Mouse (Mus musculus) lung, embryonic 14.5 days (tissue): ENCODE data around the gene Runx1. TPM values are rescaled to one million over a fixed set of nuclear protein-coding genes. Genes with fewer than 3 reads are reported as not detected.

Source experiments
- ATAC-seq: fragments of 200-750 bp; cut with Nextera tagmentation; 2 replicates; pipeline ENCODE4 v1.8.0; 2017; ENCODE audit warnings: mild to moderate bottlenecking, moderate TSS enrichment, moderate library complexity; ENCODE audit not compliant: insufficient read depth
- DNase-seq: peaks from one replicate; pipeline ENCODE4 v3.0.0-alpha.2; 2015
- H3K27ac ChIP-seq: fragments of 300-500 bp; sonication (generic); 2 replicates; pipeline ENCODE4 v1.5.1; 2014; ENCODE audit warnings: low read depth, mild to moderate bottlenecking, moderate library complexity
- H3K27me3 ChIP-seq: fragments of 300-500 bp; sonication (generic); 2 replicates; pipeline ENCODE4 v1.6.1; 2014; ENCODE audit warnings: low read length, control low read depth; ENCODE audit not compliant: insufficient read depth
- H3K36me3 ChIP-seq: fragments of 300-500 bp; sonication (generic); 2 replicates; pipeline ENCODE4 v1.6.1; 2014; ENCODE audit warnings: control low read depth; ENCODE audit not compliant: insufficient read depth
- H3K4me1 ChIP-seq: fragments of 300-500 bp; sonication (generic); 2 replicates; pipeline ENCODE4 v1.6.1; 2014; ENCODE audit warnings: antibody characterized with exemption, control low read depth; ENCODE audit not compliant: insufficient read depth
- H3K4me2 ChIP-seq: fragments of 300-500 bp; sonication (generic); 2 replicates; pipeline ENCODE4 v1.6.1; 2014; ENCODE audit warnings: mild to moderate bottlenecking
- H3K4me3 ChIP-seq: fragments of 300-500 bp; sonication (generic); 2 replicates; pipeline ENCODE4 v1.5.1; 2014; ENCODE audit warnings: low read depth, low read length
- H3K9ac ChIP-seq: fragments of 300-500 bp; sonication (generic); 2 replicates; pipeline ENCODE4 v1.6.1; 2014
- H3K9me3 ChIP-seq: fragments of 300-500 bp; sonication (generic); 2 replicates; pipeline ENCODE4 v1.6.1; 2016; ENCODE audit warnings: low read depth, low read length, control low read depth
- CTCF ChIP-seq: IDR thresholded peaks from 2 replicates; pipeline ENCODE4 v1.5.1; 2016; ENCODE audit warnings: antibody characterized with exemption, low read depth
- WGBS: fragments of 180-500 bp; shearing (Covaris S2); extraction: QIAGEN DNeasy Blood & Tissue Kit; methylation state at CpG from one replicate; pipeline ENCODE4 v1.1.7; 2014; 5-methylcytosine and 5-hydroxymethylcytosine counted together
- polyA plus RNA-seq: library from polyadenylated mRNA; unstranded; fragments of >200 nt; fragmentation: Nextera tagmentation; extraction: Ambion mirVana; gene quantifications from 2 replicates; pipeline ENCODE4 v1.2.1, GENCODE M21; 2014

The Runx1 gene
- polyA plus RNA-seq, 1 experiment from 2014 or later = 10.8 TPM

- Histone ChIP-seq H3K9me3 (no peaks in the 10 kb centered on the region), H3K4me1 (peaks cover 9% of the 10 kb centered on the region), H3K27ac (no peak overlapping the region), H3K36me3 (no peaks in the 10 kb centered on the region), H3K9ac (no peak overlapping the region), H3K4me2 (no peak overlapping the region), H3K27me3 (no peaks in the 10 kb centered on the region; the same call in 1 of the 2 replicates), H3K4me3 (no peak overlapping the region)
- 24% methylated on average over 15 of the region's 15 CpGs for WGBS
- DNase-seq = peak; percentile 48
- ATAC-seq = peak; percentile 38
- TF ChIP-seq CTCF = no peak
These were observed 110.1 kb downstream of the Runx1 start for GRCm38 (mm10) chr16:92715599-92716483.

DNA sequence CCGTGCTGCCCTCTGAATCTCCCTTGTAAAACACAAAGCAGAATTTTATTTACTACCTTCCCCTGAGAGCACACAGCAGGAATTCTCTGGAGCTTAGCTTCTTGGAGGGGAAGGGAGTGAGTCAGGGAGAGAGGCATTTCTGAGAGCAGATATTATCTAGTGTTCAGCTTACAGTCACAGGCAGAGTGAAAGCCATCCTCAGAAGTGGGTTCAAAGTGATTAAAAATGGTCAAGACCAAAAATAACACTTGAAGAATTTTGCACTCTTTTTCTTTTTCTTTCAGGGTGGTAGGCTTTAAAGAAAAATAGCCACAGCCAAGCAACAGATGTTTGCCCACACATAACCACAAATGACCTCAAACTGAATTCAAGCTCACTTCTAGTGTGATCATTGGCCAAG, 115.8 kb downstream of the Runx1 start:
- Histone ChIP-seq H3K4me3 (no peak overlapping the region), H3K4me1 (0 out of 2 replicates have a peak, but pooled peaks cover 2% of the 10 kb centered on the region), H3K27ac (no peak overlapping the region), H3K27me3 (no peaks in the 10 kb centered on the region), H3K4me2 (no peak overlapping the region), H3K9ac (no peak overlapping the region), H3K36me3 (no peaks in the 10 kb centered on the region), H3K9me3 (no peaks in the 10 kb centered on the region)
- 43% methylated on average over 1 of the region's 1 CpGs for WGBS
- DNase-seq (no peak), ATAC-seq (no peak)
- no peak for TF ChIP-seq CTCF

DNA sequence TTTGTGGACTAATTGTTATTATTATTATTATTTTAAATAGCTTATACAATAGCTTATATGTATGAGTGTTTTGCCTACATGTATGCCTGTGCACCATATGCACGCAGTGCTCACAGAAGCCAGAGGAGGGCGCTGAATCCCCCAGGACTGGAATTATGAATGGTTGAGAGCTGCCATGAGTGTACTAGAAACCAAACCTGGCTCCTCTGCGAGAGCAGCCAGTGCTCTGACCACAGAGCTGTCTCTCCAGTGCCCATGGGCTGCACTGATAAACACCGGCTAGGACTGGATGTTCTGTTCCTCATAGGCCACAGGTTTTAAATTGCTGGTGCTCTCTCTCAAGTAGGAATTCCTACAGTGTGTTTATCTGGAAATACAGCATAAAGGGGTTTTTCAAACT, 117.2 kb downstream of the Runx1 start:
- ATAC-seq (no peak), DNase-seq (no peak)
- Histone ChIP-seq H3K36me3 (no peaks in the 10 kb centered on the region), H3K9me3 (no peaks in the 10 kb centered on the region), H3K27ac (no peak overlapping the region), H3K9ac (no peak overlapping the region), H3K4me2 (no peak overlapping the region), H3K4me1 (0 out of 2 replicates have a peak, but pooled peaks cover 3% of the 10 kb centered on the region), H3K4me3 (no peak overlapping the region), H3K27me3 (no peaks in the 10 kb centered on the region)
- no peak for TF ChIP-seq CTCF
- 62% methylated on average over 4 of the region's 4 CpGs for WGBS

- WGBS = 77% methylated on average over 4 of the region's 4 CpGs
- Histone ChIP-seq H3K9me3 (no peaks in the 10 kb centered on the region), H3K4me2 (no peak overlapping the region), H3K27me3 (no peaks in the 10 kb centered on the region), H3K4me3 (no peak overlapping the region), H3K9ac (no peak overlapping the region), H3K36me3 (no peaks in the 10 kb centered on the region), H3K27ac (no peak overlapping the region), H3K4me1 (0 out of 2 replicates have a peak, but pooled peaks cover 3% of the 10 kb centered on the region)
- no peak for ATAC-seq
- DNase-seq = no peak
- no peak for TF ChIP-seq CTCF
These were observed 118.2 kb downstream of the Runx1 start for GRCm38 (mm10) chr16:92707712-92708111.

GRCm38 (mm10) chr16:92707146-92707545, 118.8 kb downstream of the Runx1 start:
- no peak overlapping the region for H3K27ac ChIP-seq
- ATAC-seq (no peak), DNase-seq (no peak)
- WGBS = 66% methylated on average over 2 of the region's 2 CpGs
- no peak overlapping the region for H3K9ac ChIP-seq
- H3K4me2 ChIP-seq = no peak overlapping the region
- TF ChIP-seq CTCF = no peak
- no peaks in the 10 kb centered on the region for H3K36me3 ChIP-seq
- no peaks in the 10 kb centered on the region for H3K9me3 ChIP-seq
- no peak overlapping the region for H3K4me3 ChIP-seq
- no peaks in the 10 kb centered on the region for H3K27me3 ChIP-seq
- H3K4me1 ChIP-seq = 0 out of 2 replicates have a peak, but pooled peaks cover 3% of the 10 kb centered on the region

DNA sequence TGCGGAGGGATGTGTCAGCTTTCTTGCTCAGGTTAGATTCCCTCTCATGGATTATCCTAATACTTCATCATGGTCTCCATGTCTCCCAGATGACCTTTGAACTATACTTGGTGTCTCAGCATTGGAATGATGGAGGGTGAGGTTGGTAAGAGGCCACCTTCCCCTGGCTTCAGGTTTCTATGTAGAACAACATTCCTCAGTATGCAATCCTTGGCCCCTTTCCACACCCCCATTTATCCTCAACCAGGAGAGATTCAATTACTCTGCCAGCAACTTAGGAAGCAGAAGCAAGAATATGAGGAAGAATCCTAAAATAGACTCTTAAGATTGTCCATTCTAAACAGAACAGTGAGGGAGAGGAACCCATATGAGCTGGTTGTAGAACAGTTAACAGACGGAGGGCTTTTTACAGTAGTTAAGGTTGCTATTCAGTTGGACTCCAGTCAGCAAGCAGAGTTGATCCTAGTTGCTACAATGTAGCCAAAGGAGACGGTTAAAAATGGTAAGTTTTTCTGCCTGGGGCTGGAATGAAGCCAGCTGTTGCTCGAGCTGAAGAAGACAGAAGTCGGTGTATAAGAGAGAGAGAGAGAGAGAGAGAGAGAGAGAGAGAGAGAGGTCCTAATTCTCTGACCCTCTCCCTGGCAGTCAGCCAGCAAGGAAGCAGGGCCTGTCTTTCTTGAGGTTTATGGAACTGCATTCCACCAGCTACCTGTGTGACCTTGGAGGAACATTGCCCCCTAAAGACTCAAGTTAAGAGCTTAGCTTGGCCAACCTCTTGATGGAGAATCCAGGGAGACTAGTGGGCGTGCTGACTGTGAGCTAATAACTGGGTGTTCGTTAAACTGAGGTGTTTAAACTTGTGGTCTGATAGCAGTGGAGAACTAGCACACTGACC, 120.1 kb downstream of the Runx1 start:
- DNase-seq (peak; percentile 71), ATAC-seq (no peak)
- TF ChIP-seq CTCF = no peak
- Histone ChIP-seq H3K36me3 (no peaks in the 10 kb centered on the region), H3K4me1 (0 out of 2 replicates have a peak, but pooled peaks cover 3% of the 10 kb centered on the region), H3K27ac (no peak overlapping the region), H3K4me3 (no peak overlapping the region), H3K9me3 (no peaks in the 10 kb centered on the region), H3K9ac (no peak overlapping the region), H3K4me2 (no peak overlapping the region), H3K27me3 (peaks cover 2% of the 10 kb centered on the region)
- 33% methylated on average over 7 of the region's 7 CpGs for WGBS

DNA sequence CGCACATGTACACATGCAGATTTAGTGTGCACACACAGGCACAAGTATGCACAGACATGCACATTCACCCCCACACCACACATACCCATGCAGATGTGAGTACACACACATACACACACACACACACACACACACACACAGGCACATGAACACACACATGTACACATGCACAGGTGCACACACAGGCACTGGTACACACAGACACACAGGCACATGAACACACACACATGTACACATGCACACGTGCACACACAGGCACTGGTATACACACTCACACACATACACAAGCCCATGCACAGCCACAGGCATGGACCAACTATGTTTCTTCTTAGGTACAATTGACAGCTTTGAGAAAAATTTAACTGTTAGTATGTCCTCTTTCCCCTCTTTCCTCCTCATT, 122.1 kb downstream of the Runx1 start:
- H3K36me3 ChIP-seq = no peaks in the 10 kb centered on the region
- peaks cover 18% of the 10 kb centered on the region for H3K27me3 ChIP-seq
- no peak for DNase-seq
- no peak overlapping the region for H3K9ac ChIP-seq
- no peaks in the 10 kb centered on the region for H3K9me3 ChIP-seq
- 94% methylated on average over 2 of the region's 2 CpGs for WGBS
- TF ChIP-seq CTCF = no peak
- no peak overlapping the region for H3K4me3 ChIP-seq
- no peak for ATAC-seq
- no peak overlapping the region for H3K27ac ChIP-seq
- peaks cover 8% of the 10 kb centered on the region for H3K4me1 ChIP-seq
- H3K4me2 ChIP-seq = no peak overlapping the region
